Mouse (Mus musculus) C2C12 (cell line): Measurements from ENCODE around the gene Pdzd2. TPM values are rescaled to one million over a fixed set of nuclear protein-coding genes. Genes with fewer than 3 reads are reported as not detected.

Source experiments
- H3K27me3 ChIP-seq: one replicate; pipeline ENCODE4 v1.6.1; 2011; ENCODE audit not compliant: control insufficient read depth, insufficient read depth, insufficient read length
- H3K36me3 ChIP-seq: one replicate; pipeline ENCODE4 v1.6.1; 2011; ENCODE audit not compliant: control insufficient read depth, insufficient read depth
- H3K4me3 ChIP-seq: one replicate; pipeline ENCODE4 v1.5.1; 2011; ENCODE audit warnings: mild to moderate bottlenecking, control low read depth; ENCODE audit not compliant: poor library complexity, insufficient read depth, severe bottlenecking
- H3K79me2 ChIP-seq: one replicate; pipeline ENCODE4 v1.6.1; 2011; ENCODE audit not compliant: control insufficient read depth, insufficient read depth
- H3K79me3 ChIP-seq: one replicate; pipeline ENCODE4 v1.6.1; 2011; ENCODE audit warnings: low read depth, control low read depth
- H3ac ChIP-seq: one replicate; pipeline ENCODE3; 2011; ENCODE audit warnings: low read depth; ENCODE audit not compliant: control insufficient read depth, insufficient read length
- CEBPB ChIP-seq: IDR thresholded peaks from one replicate; pipeline ENCODE4 v1.6.1; 2011; ENCODE audit warnings: low read depth, mild to moderate bottlenecking, control low read depth, moderate library complexity
- CTCF ChIP-seq: IDR thresholded peaks from one replicate; pipeline ENCODE4 v1.5.1; 2011; ENCODE audit not compliant: control insufficient read depth, insufficient read depth, insufficient read length
- FOSL1 ChIP-seq: IDR thresholded peaks from one replicate; pipeline ENCODE4 v1.8.0; 2011; ENCODE audit warnings: mild to moderate bottlenecking, low read length; ENCODE audit not compliant: poor library complexity, insufficient read depth, severe bottlenecking
- MAX ChIP-seq: IDR thresholded peaks from one replicate; pipeline ENCODE4 v1.6.1; 2011; ENCODE audit warnings: mild to moderate bottlenecking, control low read depth
- MYOD1 ChIP-seq: IDR thresholded peaks from one replicate; pipeline ENCODE4 v1.6.1; 2011; ENCODE audit warnings: low read depth; ENCODE audit not compliant: control insufficient read depth, insufficient read length
- MYOG ChIP-seq: IDR thresholded peaks from one replicate; pipeline ENCODE4 v1.6.1; 2011; ENCODE audit not compliant: control insufficient read depth, insufficient read length; ENCODE audit errors: extremely low read depth
- USF1 ChIP-seq: IDR thresholded peaks from one replicate; pipeline ENCODE4 v1.6.1; 2011; ENCODE audit warnings: low read depth, mild to moderate bottlenecking, control low read depth, moderate library complexity
- polyA plus RNA-seq: library from polyadenylated mRNA; unstranded; fragments of >200 nt; fragmentation: generic; extraction: Trizol; gene quantifications from one replicate; pipeline ENCODE4 v1.2.1, GENCODE M21; 2012; ENCODE audit warnings: missing spikeins

Pdzd2 gene
- polyA plus RNA-seq, 1 experiment, result 0.01 TPM

DNA sequence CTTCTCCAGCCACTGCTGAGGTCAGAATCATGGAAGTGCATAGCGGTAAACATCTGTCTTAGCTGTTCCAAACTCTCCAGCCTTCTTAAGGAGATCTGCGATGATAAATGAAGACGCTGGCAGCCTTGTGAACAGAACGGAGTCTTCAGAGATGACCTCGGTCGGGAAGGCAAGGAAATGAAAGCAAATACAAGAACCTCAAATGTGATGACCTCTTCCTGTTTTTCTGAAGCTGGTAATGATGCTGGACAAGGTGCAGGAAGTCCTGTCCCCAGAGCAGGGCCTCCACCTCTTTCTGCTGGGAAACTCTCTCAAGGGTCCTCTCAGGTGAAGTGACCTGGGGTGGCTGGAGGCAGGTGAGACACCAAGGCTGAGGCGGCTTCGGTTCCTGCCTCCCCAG, 174.4 kb downstream of the Pdzd2 start:
- TF ChIP-seq MYOG, result no peak
- no peak for TF ChIP-seq USF1
- TF ChIP-seq CTCF, result no peak
- no peak for TF ChIP-seq FOSL1
- no peaks in the 10 kb centered on the region for H3K36me3 ChIP-seq
- H3K4me3 ChIP-seq, result no peak overlapping the region
- no peaks in the 10 kb centered on the region for H3K79me2 ChIP-seq
- H3K79me3 ChIP-seq, result no peaks in the 10 kb centered on the region
- H3K27me3 ChIP-seq, result peaks cover 4% of the 10 kb centered on the region
- no peak overlapping the region for H3ac ChIP-seq

DNA sequence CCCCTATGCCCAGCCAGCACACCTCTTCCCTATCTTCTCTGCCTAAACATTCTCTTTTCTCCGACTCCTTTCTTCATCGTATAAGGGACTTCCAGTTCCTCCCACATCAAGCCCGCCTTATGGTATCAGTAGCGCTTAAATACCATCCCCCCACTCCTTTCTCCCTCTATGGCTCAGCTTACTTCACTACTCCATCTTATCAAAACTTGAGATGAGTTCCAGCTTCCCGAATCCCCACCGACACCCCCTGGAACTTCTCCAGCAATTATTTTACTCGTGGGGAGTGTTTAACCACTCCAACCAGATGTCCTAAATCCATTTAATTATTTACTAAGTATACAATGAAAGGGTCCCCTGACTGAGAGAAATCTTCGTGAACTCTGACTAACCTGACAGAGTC, 179.2 kb downstream of the Pdzd2 start:
- TF ChIP-seq MYOD1, result no peak
- no peak for TF ChIP-seq CEBPB
- no peak for TF ChIP-seq MAX
- TF ChIP-seq USF1, result no peak
- no peak for TF ChIP-seq MYOG
- TF ChIP-seq CTCF, result no peak
- no peak for TF ChIP-seq FOSL1
- no peak overlapping the region for H3ac ChIP-seq
- peaks cover 10% of the 10 kb centered on the region for H3K27me3 ChIP-seq
- H3K36me3 ChIP-seq, result no peaks in the 10 kb centered on the region
- no peaks in the 10 kb centered on the region for H3K79me3 ChIP-seq
- no peak overlapping the region for H3K4me3 ChIP-seq
- H3K79me2 ChIP-seq, result no peaks in the 10 kb centered on the region

DNA sequence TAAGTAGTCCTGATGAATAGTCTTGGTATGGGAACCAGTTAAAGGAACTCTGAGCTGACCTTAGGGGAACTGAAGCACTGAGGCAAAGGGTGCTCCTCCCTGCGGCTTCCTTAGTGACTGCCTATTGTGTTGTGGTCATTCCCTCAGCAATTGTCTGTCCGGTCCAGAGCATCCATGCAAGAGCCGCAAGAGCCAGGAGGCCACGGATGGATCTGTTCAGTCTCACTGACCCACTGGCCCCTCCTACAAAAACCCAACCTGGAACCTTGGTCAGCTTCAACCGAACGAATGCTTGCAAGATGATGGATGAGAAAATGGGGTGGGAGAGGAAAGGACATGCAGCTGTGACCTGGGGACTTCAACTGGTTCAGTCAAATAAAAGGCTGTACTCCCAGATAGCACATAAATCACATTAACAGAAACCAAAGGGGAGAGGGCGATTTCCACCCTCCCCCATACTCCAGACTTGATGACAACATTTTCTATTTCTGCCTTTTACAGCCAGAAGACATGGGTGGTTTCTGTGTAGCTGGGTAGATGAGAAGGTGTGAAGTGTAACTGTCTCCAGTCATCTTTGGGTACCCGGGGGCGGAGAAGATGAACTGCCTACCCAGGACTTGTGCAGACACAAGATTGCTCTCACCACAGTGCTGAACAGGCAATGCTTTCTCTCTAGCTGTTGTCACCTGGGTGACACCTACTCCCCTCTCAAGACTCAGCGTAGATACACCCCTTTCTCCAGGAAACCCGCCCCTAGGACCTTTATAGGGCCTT, 181.9 kb downstream of the Pdzd2 start:
- H3K36me3 ChIP-seq, result no peaks in the 10 kb centered on the region
- H3K4me3 ChIP-seq, result no peak overlapping the region
- no peaks in the 10 kb centered on the region for H3K79me2 ChIP-seq
- TF ChIP-seq MAX, result no peak
- TF ChIP-seq FOSL1, result no peak
- TF ChIP-seq MYOG, result no peak
- TF ChIP-seq MYOD1, result no peak
- no peak for TF ChIP-seq CEBPB
- TF ChIP-seq USF1, result no peak
- no peak for TF ChIP-seq CTCF
- H3K27me3 ChIP-seq, result peaks cover 10% of the 10 kb centered on the region
- H3ac ChIP-seq, result no peak overlapping the region
- H3K79me3 ChIP-seq, result no peaks in the 10 kb centered on the region

DNA sequence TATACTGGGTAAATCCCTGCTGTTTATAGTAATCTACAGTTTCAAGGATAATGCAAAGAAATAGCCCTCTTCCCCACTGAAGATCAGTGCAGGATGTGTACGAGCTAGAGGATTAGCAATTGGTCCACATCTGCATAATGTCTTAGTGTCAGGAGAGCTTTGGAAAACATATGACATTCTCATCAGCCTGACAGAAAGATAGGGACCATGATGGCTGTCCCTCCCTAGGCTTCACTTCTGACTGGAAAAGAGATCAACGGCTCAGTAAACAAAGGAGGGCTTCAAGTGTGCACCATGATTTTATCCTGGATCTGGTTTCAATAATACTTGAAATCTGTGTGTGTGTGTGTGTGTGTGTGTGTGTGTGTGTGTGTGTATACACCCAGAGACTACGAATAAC, 186.5 kb downstream of the Pdzd2 start:
- Histone ChIP-seq H3ac (no peak overlapping the region), H3K79me3 (no peaks in the 10 kb centered on the region), H3K36me3 (no peaks in the 10 kb centered on the region), H3K4me3 (no peak overlapping the region), H3K27me3 (peaks cover 8% of the 10 kb centered on the region), H3K79me2 (no peaks in the 10 kb centered on the region)
- TF ChIP-seq CEBPB (no peak), MAX (no peak), FOSL1 (no peak), CTCF (no peak), MYOD1 (no peak), USF1 (no peak), MYOG (no peak)

DNA sequence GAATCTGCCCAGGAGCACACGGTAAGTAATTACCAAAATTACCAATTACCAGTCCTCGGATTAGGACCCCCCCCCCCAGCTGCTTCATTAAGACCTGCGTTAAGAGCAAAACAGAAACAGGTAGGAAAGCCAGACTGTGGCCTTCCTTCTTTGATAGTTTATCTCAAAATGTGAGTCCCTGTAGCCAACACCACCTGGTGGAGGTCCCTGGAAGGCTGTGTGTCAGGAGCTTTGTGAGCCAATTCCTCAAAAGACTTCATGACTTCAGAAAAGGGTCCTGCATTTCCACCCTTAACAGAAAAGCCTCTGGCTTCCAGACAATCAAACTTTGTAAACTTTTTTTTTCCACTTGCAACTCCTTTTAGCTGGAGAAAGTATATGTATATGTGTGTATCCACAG, 188.8 kb downstream of the Pdzd2 start:
- H3K79me2 ChIP-seq, result no peaks in the 10 kb centered on the region
- H3K36me3 ChIP-seq, result no peaks in the 10 kb centered on the region
- no peaks in the 10 kb centered on the region for H3K79me3 ChIP-seq
- no peak overlapping the region for H3ac ChIP-seq
- no peak for TF ChIP-seq MYOD1
- no peak for TF ChIP-seq CEBPB
- no peak for TF ChIP-seq MAX
- no peak for TF ChIP-seq CTCF
- no peak for TF ChIP-seq FOSL1
- no peak for TF ChIP-seq MYOG
- TF ChIP-seq USF1, result no peak
- H3K4me3 ChIP-seq, result no peak overlapping the region
- H3K27me3 ChIP-seq, result peaks cover 8% of the 10 kb centered on the region

DNA sequence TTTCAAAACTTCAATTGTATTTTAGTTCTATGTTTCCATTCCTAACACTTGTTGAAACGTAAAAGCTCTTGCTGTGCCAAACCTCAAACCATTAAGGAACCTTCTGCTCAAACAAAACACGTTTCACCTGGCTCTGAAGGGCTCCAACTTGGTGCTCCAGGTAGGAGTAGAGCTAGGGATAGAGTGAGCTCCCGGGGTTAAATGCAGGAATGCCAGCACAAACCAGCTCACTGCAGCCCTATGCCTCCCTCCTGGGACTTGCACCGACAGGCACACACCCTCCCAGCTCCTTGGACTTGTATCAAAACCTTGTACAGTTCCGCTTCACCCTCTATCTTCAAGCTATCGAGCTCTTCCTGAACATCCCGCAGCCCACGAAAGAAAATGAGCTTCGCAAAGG, 189.3 kb downstream of the Pdzd2 start:
- TF ChIP-seq CTCF (no peak), USF1 (no peak), FOSL1 (no peak), MYOG (no peak), MYOD1 (no peak), CEBPB (no peak), MAX (no peak)
- Histone ChIP-seq H3K27me3 (peaks cover 8% of the 10 kb centered on the region), H3K4me3 (no peak overlapping the region), H3K36me3 (no peaks in the 10 kb centered on the region), H3K79me3 (no peaks in the 10 kb centered on the region), H3ac (no peak overlapping the region), H3K79me2 (no peaks in the 10 kb centered on the region)
